Mouse (Mus musculus): ENCODE data around the gene Syt17. TPM values are rescaled to one million over a fixed set of nuclear protein-coding genes. Genes with fewer than 3 reads are reported as not detected.

Syt17 gene
- polyA plus RNA-seq (2015; fragmentation: Nextera tagmentation; extraction: Ambion mirVana) = 10.3 and 11.0 TPM in 2 replicates

GRCm38 (mm10) chr7:118448134-118448967 is at the start of gene Syt17:
TSS of gene Syt17 (minus strand) at chr7:118448222.
- Histone ChIP-seq H3K4me1 (replicated peaks) (peaks cover 26% of the 10 kb centered on the region), H3K36me3 (no peaks in the 10 kb centered on the region), H3K4me3 (peak within 1 kb of the TSS; percentile 62), H3K4me2 (peak within 1 kb of the TSS; percentile 92), H3K27ac (replicated peaks) (no peak within 1 kb of the TSS), H3K9ac (peak within 1 kb of the TSS; percentile 73), H3K27me3 (peaks cover 11% of the 10 kb centered on the region), H3K9me3 (no peaks in the 10 kb centered on the region)
- ATAC-seq (ENCODE audit: low read depth) = peak; percentile 55
- under 1% methylated on average over 58 of the region's 58 CpGs for WGBS

GRCm38 (mm10) chr7:118494892-118495579 is 47.0 kb upstream of the Syt17 start:
- H3K9ac ChIP-seq = no peak overlapping the region

GRCm38 (mm10) chr7:118493892-118494291 is 45.9 kb upstream of the Syt17 start:
- WGBS = 89% methylated on average over 9 of the region's 9 CpGs
- Histone ChIP-seq H3K4me2 (no peak overlapping the region), H3K4me1 (replicated peaks) (peaks cover 26% of the 10 kb centered on the region), H3K4me3 (no peak overlapping the region), H3K27ac (replicated peaks) (no peak overlapping the region), H3K9ac (no peak overlapping the region), H3K9me3 (no peaks in the 10 kb centered on the region), H3K36me3 (no peaks in the 10 kb centered on the region), H3K27me3 (peaks cover 45% of the 10 kb centered on the region)
- no peak for ATAC-seq (ENCODE audit: low read depth)

More at GRCm38 (mm10) chr7:118494892-118495579, 47.0 kb upstream of the Syt17 start:
- peaks cover 20% of the 10 kb centered on the region for H3K4me1 ChIP-seq (replicated peaks)
- H3K27me3 ChIP-seq = peaks cover 34% of the 10 kb centered on the region
- no peak overlapping the region for H3K4me2 ChIP-seq
- no peak overlapping the region for H3K4me3 ChIP-seq
- no peaks in the 10 kb centered on the region for H3K36me3 ChIP-seq
- 80% methylated on average over 4 of the region's 4 CpGs for WGBS
- H3K9me3 ChIP-seq = no peaks in the 10 kb centered on the region
- no peak for ATAC-seq (ENCODE audit: low read depth)
- no peak overlapping the region for H3K27ac ChIP-seq (replicated peaks)

GRCm38 (mm10) chr7:118491431-118492147 is 43.6 kb upstream of the Syt17 start, which contains the start of gene Itpripl2:
TSS of gene Itpripl2 (minus strand) at chr7:118491975.
- under 1% methylated on average over 54 of the region's 55 CpGs for WGBS
- H3K27ac ChIP-seq (replicated peaks) = no peak within 1 kb of the TSS
- H3K4me2 ChIP-seq = peak within 1 kb of the TSS; percentile 79
- peaks cover 39% of the 10 kb centered on the region for H3K4me1 ChIP-seq (replicated peaks)
- H3K9me3 ChIP-seq = no peaks in the 10 kb centered on the region
- H3K4me3 ChIP-seq = peak within 1 kb of the TSS; percentile 55
- peaks cover 59% of the 10 kb centered on the region for H3K27me3 ChIP-seq
- ATAC-seq (ENCODE audit: low read depth) = peak; percentile 91
- H3K9ac ChIP-seq = peak within 1 kb of the TSS; percentile 73
- no peaks in the 10 kb centered on the region for H3K36me3 ChIP-seq

GRCm38 (mm10) chr7:118490666-118491430 is 42.8 kb upstream of the Syt17 start:
- Histone ChIP-seq H3K36me3 (no peaks in the 10 kb centered on the region), H3K27ac (replicated peaks) (no peak overlapping the region), H3K4me2 (peak overlapping the region; percentile 79), H3K9me3 (no peaks in the 10 kb centered on the region), H3K9ac (peak overlapping the region; percentile 73), H3K27me3 (peaks cover 59% of the 10 kb centered on the region), H3K4me3 (peak overlapping the region; percentile 55), H3K4me1 (replicated peaks) (peaks cover 39% of the 10 kb centered on the region)
- WGBS = 3% methylated on average over 58 of the region's 67 CpGs
- ATAC-seq (ENCODE audit: low read depth) = peak; percentile 58

GRCm38 (mm10) chr7:118489706-118490665 is 42.0 kb upstream of the Syt17 start:
- Histone ChIP-seq H3K9me3 (no peaks in the 10 kb centered on the region), H3K9ac (no peak overlapping the region), H3K27me3 (peaks cover 59% of the 10 kb centered on the region), H3K4me3 (peak overlapping the region; percentile 55), H3K36me3 (no peaks in the 10 kb centered on the region), H3K27ac (replicated peaks) (no peak overlapping the region), H3K4me1 (replicated peaks) (peaks cover 39% of the 10 kb centered on the region), H3K4me2 (peak overlapping the region; percentile 79)
- ATAC-seq (ENCODE audit: low read depth) = peak; percentile 24; the same call in 1 of the 2 replicates
- 15% methylated on average over 57 of the region's 57 CpGs for WGBS

GRCm38 (mm10) chr7:118488060-118488664 is 40.1 kb upstream of the Syt17 start:
- H3K9ac ChIP-seq = no peak overlapping the region

GRCm38 (mm10) chr7:118486917-118487316 is 38.9 kb upstream of the Syt17 start:
- H3K4me1 ChIP-seq (replicated peaks) = peaks cover 38% of the 10 kb centered on the region
- 65% methylated on average over 5 of the region's 5 CpGs for WGBS
- H3K36me3 ChIP-seq = no peaks in the 10 kb centered on the region
- no peak overlapping the region for H3K9ac ChIP-seq
- H3K27me3 ChIP-seq = peaks cover 43% of the 10 kb centered on the region
- H3K27ac ChIP-seq (replicated peaks) = no peak overlapping the region
- H3K4me2 ChIP-seq = no peak overlapping the region
- no peak for ATAC-seq (ENCODE audit: low read depth)
- H3K9me3 ChIP-seq = no peaks in the 10 kb centered on the region
- no peak overlapping the region for H3K4me3 ChIP-seq

More at GRCm38 (mm10) chr7:118488060-118488664, 40.1 kb upstream of the Syt17 start:
- Histone ChIP-seq H3K27me3 (peaks cover 56% of the 10 kb centered on the region), H3K4me2 (peak overlapping the region; percentile 25), H3K4me1 (replicated peaks) (peaks cover 39% of the 10 kb centered on the region), H3K4me3 (no peak overlapping the region), H3K27ac (replicated peaks) (no peak overlapping the region), H3K9me3 (no peaks in the 10 kb centered on the region), H3K36me3 (no peaks in the 10 kb centered on the region)
- 27% methylated on average over 8 of the region's 8 CpGs for WGBS
- no peak for ATAC-seq (ENCODE audit: low read depth)

- no peak overlapping the region for H3K4me2 ChIP-seq
- no peak overlapping the region for H3K9ac ChIP-seq
- peaks cover 15% of the 10 kb centered on the region for H3K27me3 ChIP-seq
- H3K36me3 ChIP-seq = no peaks in the 10 kb centered on the region
- no peak for ATAC-seq (ENCODE audit: low read depth)
- H3K4me3 ChIP-seq = no peak overlapping the region
- WGBS = 96% methylated on average over 1 of the region's 1 CpGs
- H3K9me3 ChIP-seq = no peaks in the 10 kb centered on the region
- H3K4me1 ChIP-seq (replicated peaks) = peaks cover 12% of the 10 kb centered on the region
- H3K27ac ChIP-seq (replicated peaks) = no peak overlapping the region
Observed at GRCm38 (mm10) chr7:118483996-118484395, 36.0 kb upstream of the Syt17 start.

- Histone ChIP-seq H3K4me2 (no peak overlapping the region), H3K9ac (no peak overlapping the region), H3K27ac (replicated peaks) (no peak overlapping the region), H3K9me3 (no peaks in the 10 kb centered on the region), H3K4me1 (replicated peaks) (no peaks in the 10 kb centered on the region), H3K4me3 (no peak overlapping the region), H3K36me3 (no peaks in the 10 kb centered on the region), H3K27me3 (no peaks in the 10 kb centered on the region)
- 79% methylated on average over 2 of the region's 2 CpGs for WGBS
- no peak for ATAC-seq (ENCODE audit: low read depth)
Observed at GRCm38 (mm10) chr7:118482001-118482400, 34.0 kb upstream of the Syt17 start.
